Comparison of ENCODE assay signal across 8 mouse cellular contexts in the genomic region with DNA sequence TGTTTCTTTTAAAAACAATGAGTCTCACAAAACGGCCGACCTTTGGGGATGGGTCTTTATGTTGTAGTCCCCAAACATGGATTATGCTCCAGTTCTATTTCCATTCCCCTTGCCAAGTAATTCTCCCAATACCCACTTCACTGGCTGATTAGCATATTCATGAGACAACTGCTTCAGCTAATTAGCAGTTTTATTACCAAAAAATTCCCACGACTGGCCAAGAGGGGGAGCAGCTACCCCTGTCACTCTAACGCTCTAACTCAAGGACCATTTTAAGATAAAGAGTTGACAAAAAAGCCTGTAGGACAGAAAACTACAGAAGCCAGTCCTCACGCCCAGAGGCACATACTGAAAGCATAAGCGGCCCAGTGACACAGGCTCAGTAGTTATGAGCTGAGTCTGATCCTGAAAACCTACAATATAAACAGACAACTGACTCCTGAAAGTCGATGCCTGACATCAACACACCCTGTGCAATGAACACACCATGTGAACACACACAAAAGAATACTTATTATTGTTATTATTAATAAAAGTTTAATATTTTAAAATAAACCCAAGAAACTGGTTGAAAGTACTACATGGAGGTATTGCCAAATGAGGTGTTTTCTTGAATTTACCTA.
DNase-seq lines count a peak whose midpoint lies in the region; ATAC-seq and TF ChIP-seq lines count a peak whose summit lies in the region.

No protein-coding gene starts in this region.

- no peak for ATAC-seq in hindbrain, embryonic 11.5 days (ENCODE audit: low FRiP score)
- no peak for ATAC-seq in limb, embryonic 11.5 days (ENCODE audit: insufficient number of reproducible peaks, low FRiP score, low TSS enrichment, low read depth)

- 56% methylated on average over 7 of the region's 7 CpGs for WGBS in hindbrain, embryonic 11.5 days
- 51% methylated on average over 7 of the region's 7 CpGs for WGBS in limb, embryonic 11.5 days

- DNase-seq in gastrocnemius, postnatal 10 days: peak; percentile 20
- no peak for DNase-seq in gastrocnemius, postnatal 25 days
- DNase-seq in CH12.LX (ENCODE audit: extremely low read depth): peak; percentile 17
- peak; percentile 45 for DNase-seq in c-Kit-positive CD71-positive TER-119-negative erythroid progenitor cells, embryonic 14.5 days (ENCODE audit: low read depth)
- DNase-seq in hindbrain, embryonic 11.5 days (ENCODE audit: low spot score): peak; percentile 32
- DNase-seq in limb, embryonic 11.5 days (ENCODE audit: low spot score): peak; percentile 22
- peak; percentile 12 to 15 for DNase-seq in right cerebral cortex, adult 2 months (ENCODE audit: low spot score in 2 of 2)
- DNase-seq in urinary bladder, postnatal 25 days (ENCODE audit: low spot score): no peak

- no peaks in the 10 kb centered on the region for H3K9me3 ChIP-seq in CH12.LX (replicated peaks; ENCODE audit: low read length)
- no peaks in the 10 kb centered on the region for H3K9me3 ChIP-seq in hindbrain, embryonic 11.5 days (ENCODE audit: control insufficient read depth, low read length)
- no peaks in the 10 kb centered on the region for H3K9me3 ChIP-seq in limb, embryonic 11.5 days (ENCODE audit: control insufficient read depth, low read length)

- peak in 1 of 2 experiments; percentile 53; a peak in 3 of 4 replicates for TF ChIP-seq CTCF in CH12.LX (conservative IDR thresholded peaks at IDR 0.05 in 1 of 2, IDR thresholded peaks at IDR 0.05 in 1 of 2; ENCODE audit: low read depth in 2 of 2, low read length in 2 of 2)

- H3K4me3 ChIP-seq in CH12.LX (replicated peaks in 1 of 3; ENCODE audit: low read depth in 2 of 3, low read length in 2 of 3, poor library complexity in 1 of 3): no peak overlapping the region
- no peak overlapping the region for H3K4me3 ChIP-seq in hindbrain, embryonic 11.5 days (ENCODE audit: low read depth, low read length)
- H3K4me3 ChIP-seq in limb, embryonic 11.5 days (ENCODE audit: low read depth, low read length): no peak overlapping the region

- in situ Hi-C loops in CH12.LX (cut with MboI; ENCODE audit: low pct_ligation_motif_present, low pct_unique_long_range_greater_than_20kb, low sequenced_read_pairs): no loop called here

- dilution Hi-C loops in CH12.LX (cut with MboI; ENCODE audit: extremely low pct_ligation_motif_present, extremely low pct_unique_long_range_greater_than_20kb, low sequenced_read_pairs): no loop called here

- no peak overlapping the region for H3K27ac ChIP-seq in CH12.LX (ENCODE audit: insufficient read depth, low read depth)
- no peak overlapping the region for H3K27ac ChIP-seq in hindbrain, embryonic 11.5 days (ENCODE audit: low read depth, low read length)
- no peak overlapping the region for H3K27ac ChIP-seq in limb, embryonic 11.5 days (replicated peaks; ENCODE audit: low read depth, low read length)

- no peaks in the 10 kb centered on the region for H3K79me2 ChIP-seq in CH12.LX (replicated peaks; ENCODE audit: control insufficient read depth, extremely low read depth, insufficient read depth, poor library complexity, severe bottlenecking)

- no peak overlapping the region for H3K9ac ChIP-seq in CH12.LX (ENCODE audit: insufficient read depth, low read depth)
- no peak overlapping the region for H3K9ac ChIP-seq in hindbrain, embryonic 11.5 days (ENCODE audit: low read depth, low read length)
- H3K9ac ChIP-seq in limb, embryonic 11.5 days (ENCODE audit: low read length): no peak overlapping the region

- H3K27me3 ChIP-seq in CH12.LX (replicated peaks): no peaks in the 10 kb centered on the region
- no peaks in the 10 kb centered on the region for H3K27me3 ChIP-seq in hindbrain, embryonic 11.5 days (ENCODE audit: control insufficient read depth, insufficient read depth, low read length)
- no peaks in the 10 kb centered on the region for H3K27me3 ChIP-seq in limb, embryonic 11.5 days (ENCODE audit: control insufficient read depth, insufficient read depth, low read length)

- H3K36me3 ChIP-seq in CH12.LX (replicated peaks in 1 of 2; ENCODE audit: control insufficient read depth in 1 of 2, insufficient read depth in 1 of 2, low read length in 1 of 2): no peaks in the 10 kb centered on the region
- H3K36me3 ChIP-seq in hindbrain, embryonic 11.5 days (ENCODE audit: control insufficient read depth, insufficient read depth, low read length): no peaks in the 10 kb centered on the region
- H3K36me3 ChIP-seq in limb, embryonic 11.5 days (ENCODE audit: control insufficient read depth, insufficient read depth, low read length): no peaks in the 10 kb centered on the region

- peak; percentile 22 for TF ChIP-seq RAD21 in CH12.LX (IDR thresholded peaks at IDR 0.05; ENCODE audit: low read depth, low read length)

- TF ChIP-seq POLR2A in CH12.LX (IDR thresholded peaks at IDR 0.05; ENCODE audit: low read depth, low read length): no peak

- TF ChIP-seq EP300 in CH12.LX (IDR thresholded peaks at IDR 0.05; ENCODE audit: low read length): no peak

- H3K4me2 ChIP-seq in CH12.LX (ENCODE audit: insufficient read depth, low read depth, poor library complexity, severe bottlenecking): no peak overlapping the region
- H3K4me2 ChIP-seq in hindbrain, embryonic 11.5 days (replicated peaks; ENCODE audit: low read depth, low read length): no peak overlapping the region
- H3K4me2 ChIP-seq in limb, embryonic 11.5 days (ENCODE audit: low read depth, severe bottlenecking): no peak overlapping the region

- no peaks in the 10 kb centered on the region for H3K4me1 ChIP-seq in CH12.LX (ENCODE audit: control insufficient read depth in 1 of 2, insufficient read depth in 2 of 2)
- H3K4me1 ChIP-seq in hindbrain, embryonic 11.5 days (replicated peaks; ENCODE audit: control insufficient read depth, insufficient read depth, low read length): no peaks in the 10 kb centered on the region
- no peaks in the 10 kb centered on the region for H3K4me1 ChIP-seq in limb, embryonic 11.5 days (ENCODE audit: control insufficient read depth, insufficient read depth, low read length)

TF ChIP-seq in CH12.LX, 34 proteins besides CTCF, POLR2A, EP300 and RAD21:
- TF ChIP-seq SMC3 (IDR thresholded peaks at IDR 0.05; ENCODE audit: low read depth, low read length) (0 out of 2 replicates have a peak, but pooled peaks have one; percentile 17), MAX (IDR thresholded peaks at IDR 0.05; ENCODE audit: low read length) (no peak)

Comparison
In these comparisons a context has a peak if more than half of its experiments do, and no peak if none do; other contexts are left out.
1. DNase-seq: peak in gastrocnemius, postnatal 10 days (single experiment), CH12.LX (single experiment), c-Kit-positive CD71-positive TER-119-negative erythroid progenitor cells, embryonic 14.5 days (single experiment), hindbrain, embryonic 11.5 days (single experiment), limb, embryonic 11.5 days (single experiment) and right cerebral cortex, adult 2 months (2 of 2); none in gastrocnemius, postnatal 25 days (single experiment) and urinary bladder, postnatal 25 days (single experiment).